Mouse (Mus musculus) cerebellum, adult 8-10 months (tissue): ENCODE measurements at regions not wholly inside any gene's neighbourhood (a gene's known extent, or its start where the extent isn't known, plus 50 kb on each side); places are given as distances from the start of the nearest gene placed in this dataset.
"Not testable (repeated sequence)": the region's sequence is repeated elsewhere in the genome, so short reads cannot be mapped to it uniquely, and the experiment has no call there.

Experiments
- DNase-seq: peaks from one replicate; pipeline ENCODE4 v3.0.0; 2022

GRCm38 (mm10) chr15:5658796-5659195, 414.8 kb upstream of the Ptger4 start:
- DNase-seq: no peak

- no peak for DNase-seq
Measured at GRCm38 (mm10) chr15:5660819-5661218, 416.8 kb upstream of the Ptger4 start.

GRCm38 (mm10) chr15:5671781-5672180, 427.8 kb upstream of the Ptger4 start:
- no peak for DNase-seq

- no peak for DNase-seq
Measured at GRCm38 (mm10) chr15:5676704-5677103, 432.7 kb upstream of the Ptger4 start.

GRCm38 (mm10) chr15:5693810-5694209, 449.8 kb upstream of the Ptger4 start:
- DNase-seq: no peak

- DNase-seq: no peak
Measured at GRCm38 (mm10) chr15:5695015-5695414, 451.0 kb upstream of the Ptger4 start.

- no peak for DNase-seq
Measured at GRCm38 (mm10) chr15:5708454-5708853, 464.5 kb upstream of the Ptger4 start.

- no peak for DNase-seq
Measured at GRCm38 (mm10) chr15:5740658-5741057, 496.7 kb upstream of the Ptger4 start.

- no peak for DNase-seq
Measured at GRCm38 (mm10) chr15:5743893-5744292, 499.9 kb upstream of the Ptger4 start.

- DNase-seq: no peak
Measured at GRCm38 (mm10) chr15:5758690-5759089, 514.7 kb upstream of the Ptger4 start.

GRCm38 (mm10) chr15:5762216-5762615, 518.2 kb upstream of the Ptger4 start:
- no peak for DNase-seq

- DNase-seq: no peak
Measured at GRCm38 (mm10) chr15:5777074-5777473, 522.5 kb upstream of the Dab2 start.

- no peak for DNase-seq
Measured at GRCm38 (mm10) chr15:5799917-5800316, 499.7 kb upstream of the Dab2 start.

GRCm38 (mm10) chr15:5811154-5811732, 488.3 kb upstream of the Dab2 start:
- no peak for DNase-seq

- DNase-seq: no peak
Measured at GRCm38 (mm10) chr15:5811958-5812357, 487.6 kb upstream of the Dab2 start.

GRCm38 (mm10) chr15:5817901-5818576, 481.5 kb upstream of the Dab2 start:
- DNase-seq: no peak

- no peak for DNase-seq
Measured at GRCm38 (mm10) chr15:5839963-5840362, 459.6 kb upstream of the Dab2 start.

GRCm38 (mm10) chr15:5841369-5842149, 458.0 kb upstream of the Dab2 start:
- not testable (repeated sequence) for DNase-seq

GRCm38 (mm10) chr15:5846571-5846970, 453.0 kb upstream of the Dab2 start:
- no peak for DNase-seq

- DNase-seq: no peak
Measured at GRCm38 (mm10) chr15:5847413-5848100, 452.0 kb upstream of the Dab2 start.

- no peak for DNase-seq
Measured at GRCm38 (mm10) chr15:5852523-5852922, 447.1 kb upstream of the Dab2 start.

- DNase-seq: no peak
Measured at GRCm38 (mm10) chr15:5869289-5869688, 430.3 kb upstream of the Dab2 start.

GRCm38 (mm10) chr15:5869866-5870265, 429.7 kb upstream of the Dab2 start:
- no peak for DNase-seq
